Mouse (Mus musculus) embryonic facial prominence, embryonic 14.5 days (tissue): ENCODE measurements around the gene Ror1. TPM values are rescaled to one million over a fixed set of nuclear protein-coding genes. Genes with fewer than 3 reads are reported as not detected.

ENCODE experiments used
- ATAC-seq: fragments of 200-750 bp; cut with Nextera tagmentation; 2 replicates; pipeline ENCODE4 v1.8.0; 2017; ENCODE audit warnings: low read depth, moderate number of reproducible peaks, moderate TSS enrichment
- DNase-seq: peaks from one replicate; pipeline ENCODE4 v3.0.0-alpha.2; 2015; ENCODE audit warnings: low spot score
- H3K27ac ChIP-seq: fragments of 300-500 bp; sonication (generic); replicated peaks from 2 replicates; pipeline ENCODE4 v1.5.1; 2014; ENCODE audit warnings: low read depth, mild to moderate bottlenecking, low read length, moderate library complexity
- H3K27me3 ChIP-seq: fragments of 300-500 bp; sonication (generic); replicated peaks from 2 replicates; pipeline ENCODE4 v1.6.1; 2014; ENCODE audit warnings: low read length; ENCODE audit not compliant: control insufficient read depth, insufficient read depth
- H3K36me3 ChIP-seq: fragments of 300-500 bp; sonication (generic); 2 replicates; pipeline ENCODE4 v1.6.1; 2014; ENCODE audit warnings: low read length, mixed read lengths; ENCODE audit not compliant: control insufficient read depth, insufficient read depth
- H3K4me1 ChIP-seq: fragments of 300-500 bp; sonication (generic); 2 replicates; pipeline ENCODE4 v1.6.1; 2014; ENCODE audit warnings: antibody characterized with exemption, low read length; ENCODE audit not compliant: control insufficient read depth, insufficient read depth
- H3K4me2 ChIP-seq: fragments of 300-500 bp; sonication (generic); 2 replicates; pipeline ENCODE4 v1.6.1; 2014; ENCODE audit warnings: low read depth, mild to moderate bottlenecking, low read length, moderate library complexity, mixed read lengths
- H3K4me3 ChIP-seq: fragments of 300-500 bp; sonication (generic); 2 replicates; pipeline ENCODE4 v1.5.1; 2014; ENCODE audit warnings: low read depth, mild to moderate bottlenecking, low read length
- H3K9ac ChIP-seq: fragments of 300-500 bp; sonication (generic); 2 replicates; pipeline ENCODE4 v1.6.1; 2014; ENCODE audit warnings: low read depth, mild to moderate bottlenecking, low read length, moderate library complexity, mixed read lengths
- H3K9me3 ChIP-seq: fragments of 300-500 bp; sonication (generic); 2 replicates; pipeline ENCODE4 v1.6.1; 2016; ENCODE audit warnings: low read length; ENCODE audit not compliant: control insufficient read depth
- WGBS: fragments of 180-500 bp; shearing (Covaris S2); extraction: QIAGEN DNeasy Blood & Tissue Kit; methylation state at CpG from one replicate; pipeline ENCODE4 v1.1.7; 2014; 5-methylcytosine and 5-hydroxymethylcytosine counted together
- polyA plus RNA-seq: library from polyadenylated mRNA; unstranded; fragments of >200 nt; fragmentation: Nextera tagmentation; extraction: Ambion mirVana; gene quantifications from 2 replicates; pipeline ENCODE4 v1.2.1, GENCODE M21; 2014

The Ror1 gene
- polyA plus RNA-seq, 1 experiment from 2014 or later, result 10.2 TPM

- Histone ChIP-seq H3K4me2 (no peak overlapping the region), H3K9ac (no peak overlapping the region), H3K27ac (no peak overlapping the region), H3K36me3 (no peaks in the 10 kb centered on the region), H3K4me1 (peaks cover 39% of the 10 kb centered on the region), H3K27me3 (no peaks in the 10 kb centered on the region), H3K9me3 (no peaks in the 10 kb centered on the region), H3K4me3 (no peak overlapping the region)
- DNase-seq, result no peak
- WGBS, result 90% methylated on average over 2 of the region's 2 CpGs
- no peak for ATAC-seq
Measured at GRCm38 (mm10) chr4:100131488-100131887, 35.9 kb downstream of the Ror1 start.

GRCm38 (mm10) chr4:100132261-100132660, 36.7 kb downstream of the Ror1 start:
- Histone ChIP-seq H3K36me3 (no peaks in the 10 kb centered on the region), H3K4me1 (peaks cover 40% of the 10 kb centered on the region), H3K27me3 (no peaks in the 10 kb centered on the region), H3K9ac (no peak overlapping the region), H3K4me2 (no peak overlapping the region), H3K4me3 (no peak overlapping the region), H3K27ac (no peak overlapping the region), H3K9me3 (no peaks in the 10 kb centered on the region)
- DNase-seq, result no peak
- 91% methylated on average over 3 of the region's 3 CpGs for WGBS
- ATAC-seq, result no peak

- 90% methylated on average over 4 of the region's 4 CpGs for WGBS
- no peak for DNase-seq
- Histone ChIP-seq H3K4me3 (no peak overlapping the region), H3K36me3 (no peaks in the 10 kb centered on the region), H3K27me3 (no peaks in the 10 kb centered on the region), H3K4me1 (peaks cover 28% of the 10 kb centered on the region), H3K9me3 (no peaks in the 10 kb centered on the region), H3K9ac (no peak overlapping the region), H3K27ac (no peak overlapping the region), H3K4me2 (no peak overlapping the region)
- ATAC-seq, result no peak
Measured at GRCm38 (mm10) chr4:100136046-100136445, 40.5 kb downstream of the Ror1 start.

GRCm38 (mm10) chr4:100137102-100137835, 41.7 kb downstream of the Ror1 start:
- WGBS, result 38% methylated on average over 11 of the region's 11 CpGs
- Histone ChIP-seq H3K36me3 (no peaks in the 10 kb centered on the region), H3K9me3 (no peaks in the 10 kb centered on the region), H3K27me3 (no peaks in the 10 kb centered on the region), H3K9ac (no peak overlapping the region), H3K27ac (peak overlapping the region; percentile 65), H3K4me2 (no peak overlapping the region; the same call in 1 of the 2 replicates), H3K4me1 (peaks cover 24% of the 10 kb centered on the region), H3K4me3 (no peak overlapping the region)
- ATAC-seq, result no peak
- DNase-seq, result peak; percentile 75

GRCm38 (mm10) chr4:100141626-100142025, 46.0 kb downstream of the Ror1 start:
- ATAC-seq, result no peak

GRCm38 (mm10) chr4:100144744-100145143, 49.2 kb downstream of the Ror1 start:
- no peaks in the 10 kb centered on the region for H3K4me1 ChIP-seq
- H3K4me2 ChIP-seq, result no peak overlapping the region
- ATAC-seq (no peak), DNase-seq (peak; percentile 57)
- no peaks in the 10 kb centered on the region for H3K27me3 ChIP-seq
- H3K9ac ChIP-seq, result no peak overlapping the region
- no peak overlapping the region for H3K4me3 ChIP-seq
- no peaks in the 10 kb centered on the region for H3K9me3 ChIP-seq
- no peaks in the 10 kb centered on the region for H3K36me3 ChIP-seq
- WGBS, result 36% methylated on average over 4 of the region's 4 CpGs
- H3K27ac ChIP-seq, result no peak overlapping the region

More at GRCm38 (mm10) chr4:100141626-100142025, 46.0 kb downstream of the Ror1 start:
- H3K27me3 ChIP-seq, result no peaks in the 10 kb centered on the region
- H3K4me1 ChIP-seq, result peaks cover 18% of the 10 kb centered on the region
- no peaks in the 10 kb centered on the region for H3K36me3 ChIP-seq
- DNase-seq, result no peak
- 35% methylated on average over 2 of the region's 2 CpGs for WGBS
- H3K4me3 ChIP-seq, result no peak overlapping the region
- H3K27ac ChIP-seq, result no peak overlapping the region
- H3K4me2 ChIP-seq, result no peak overlapping the region
- no peak overlapping the region for H3K9ac ChIP-seq
- no peaks in the 10 kb centered on the region for H3K9me3 ChIP-seq

- no peak overlapping the region for H3K4me2 ChIP-seq
- no peaks in the 10 kb centered on the region for H3K27me3 ChIP-seq
- no peaks in the 10 kb centered on the region for H3K9me3 ChIP-seq
- no peak overlapping the region for H3K9ac ChIP-seq
- no peak for ATAC-seq
- WGBS, result 80% methylated on average over 1 of the region's 1 CpGs
- H3K4me1 ChIP-seq, result peaks cover 5% of the 10 kb centered on the region; the same call in 1 of the 2 replicates
- no peak overlapping the region for H3K4me3 ChIP-seq
- no peak for DNase-seq
- H3K27ac ChIP-seq, result no peak overlapping the region
- no peaks in the 10 kb centered on the region for H3K36me3 ChIP-seq
Measured at GRCm38 (mm10) chr4:100150797-100151196, 55.2 kb downstream of the Ror1 start.

- H3K9me3 ChIP-seq, result no peaks in the 10 kb centered on the region
- no peak overlapping the region for H3K4me3 ChIP-seq
- DNase-seq, result peak; percentile 44
- no peaks in the 10 kb centered on the region for H3K36me3 ChIP-seq
- peak; percentile 70 for ATAC-seq
- no peak overlapping the region for H3K9ac ChIP-seq
- 45% methylated on average over 7 of the region's 7 CpGs for WGBS
- no peak overlapping the region for H3K4me2 ChIP-seq
- peaks cover 11% of the 10 kb centered on the region; the same call in 1 of the 2 replicates for H3K4me1 ChIP-seq
- H3K27me3 ChIP-seq, result no peaks in the 10 kb centered on the region
- no peak overlapping the region for H3K27ac ChIP-seq
Measured at GRCm38 (mm10) chr4:100154560-100155130, 59.1 kb downstream of the Ror1 start.

GRCm38 (mm10) chr4:100155731-100156130, 60.1 kb downstream of the Ror1 start:
- no peak for ATAC-seq
- H3K36me3 ChIP-seq, result no peaks in the 10 kb centered on the region
- no peak overlapping the region for H3K9ac ChIP-seq
- H3K4me2 ChIP-seq, result no peak overlapping the region
- 83% methylated on average over 3 of the region's 3 CpGs for WGBS
- peaks cover 11% of the 10 kb centered on the region; the same call in 1 of the 2 replicates for H3K4me1 ChIP-seq
- DNase-seq, result no peak
- no peaks in the 10 kb centered on the region for H3K9me3 ChIP-seq
- no peak overlapping the region for H3K27ac ChIP-seq
- H3K4me3 ChIP-seq, result no peak overlapping the region
- no peaks in the 10 kb centered on the region for H3K27me3 ChIP-seq
